Mouse (Mus musculus) MEL (cell line): ENCODE data around the gene Gm45213.

Experiments used
- CTCF ChIP-seq, 3 experiments: IDR thresholded peaks in 2 of 3; conservative IDR thresholded peaks in 1 of 3; 2 replicates each; pipeline ENCODE4 v1.5.1; 2011 to 2012; ENCODE audit warnings: low read length in 3 of 3, low read depth in 2 of 3, mild to moderate bottlenecking in 2 of 3, improper control_type of control experiment in 1 of 3, inconsistent platforms in 1 of 3, mixed read lengths in 1 of 3, moderate library complexity in 1 of 3; ENCODE audit not compliant: control insufficient read depth in 1 of 3, insufficient read depth in 1 of 3, poor library complexity in 1 of 3, severe bottlenecking in 1 of 3
- KAT2A ChIP-seq: conservative IDR thresholded peaks from 2 replicates; pipeline ENCODE4 v1.6.1; 2012; ENCODE audit warnings: low read depth, low read length, improper control_type of control experiment, inconsistent platforms
- MXI1 ChIP-seq: IDR thresholded peaks from 2 replicates; pipeline ENCODE4 v1.6.1; 2011; ENCODE audit warnings: mild to moderate bottlenecking, low read depth, low read length, improper control_type of control experiment
- RAD21 ChIP-seq: IDR thresholded peaks from 2 replicates; pipeline ENCODE4 v1.6.1; 2011; ENCODE audit warnings: mild to moderate bottlenecking, low read depth, low read length, improper control_type of control experiment
- TCF12 ChIP-seq: IDR thresholded peaks from 2 replicates; pipeline ENCODE4 v1.6.1; 2014; ENCODE audit warnings: low read depth, mild to moderate bottlenecking, inconsistent platforms, low read length, improper control_type of control experiment, moderate library complexity
- ZC3H11A ChIP-seq: IDR thresholded peaks from 2 replicates; pipeline ENCODE4 v1.6.1; 2012; ENCODE audit warnings: low read depth, mild to moderate bottlenecking, inconsistent platforms, low read length, improper control_type of control experiment

GRCm38 (mm10) chr7:66010518-66010917 is 32.9 kb upstream of the Gm45213 start:
- no peak for TF ChIP-seq TCF12
- TF ChIP-seq ZC3H11A = no peak
- no peak for TF ChIP-seq RAD21
- TF ChIP-seq CTCF (IDR thresholded peaks at IDR 0.05 in 2 of 3, conservative IDR thresholded peaks at IDR 0.05 in 1 of 3; ENCODE audit: control insufficient read depth in 1 of 3, insufficient read depth in 1 of 3, low read depth in 2 of 3, low read length in 3 of 3, poor library complexity in 1 of 3, severe bottlenecking in 1 of 3) = no peak
- no peak for TF ChIP-seq KAT2A
- TF ChIP-seq MXI1 = no peak
